Mouse (Mus musculus) E14TG2a.4 (cell line): ENCODE data around the gene Cracr2b.

ENCODE experiments used
- CTCF ChIP-seq: conservative IDR thresholded peaks from 2 replicates; pipeline ENCODE4 v1.5.1; 2014; ENCODE audit warnings: low read length
- NANOG ChIP-seq: IDR thresholded peaks from 2 replicates; pipeline ENCODE4 v1.6.1; 2014; ENCODE audit warnings: borderline replicate concordance, low read length, mixed read lengths
- POU5F1 ChIP-seq: IDR thresholded peaks from 2 replicates; pipeline ENCODE4 v1.6.1; 2014; ENCODE audit warnings: low read length, borderline replicate concordance

GRCm38 (mm10) chr7:141483114-141483653 lies 22.3 kb downstream of the Cracr2b start:
- TF ChIP-seq CTCF (no peak), POU5F1 (no peak), NANOG (no peak)
